In genomic region chr11:69884663-69885062, GRCm38 (mm10) we compare ENCODE assay signal across 21 mouse cellular contexts. TPM values are rescaled to one million over a fixed set of nuclear protein-coding genes. Genes with fewer than 3 reads are reported as not detected.
A peak's percentile ranks its signal among the peaks of the same experiment; 100 is the strongest.
DNase-seq lines count a peak whose midpoint lies in the region; ATAC-seq and TF ChIP-seq lines count a peak whose summit lies in the region.
"Had no signal": no experiment of that assay in that cellular context is flagged by ENCODE, and none has a peak within 500 bp of the region (broad histone marks: within the 10 kb centered on the region; RNA-seq: fewer than 3 reads in every experiment).

No protein-coding gene starts in this region.

- peak overlapping the region; percentile 40; the same call in 1 of the 2 replicates for H3K9ac ChIP-seq in heart, embryonic 11.5 days (ENCODE audit: low read depth, low read length)
- H3K9ac ChIP-seq in kidney, embryonic 14.5 days (ENCODE audit: low read depth, low read length), result no peak overlapping the region
- no peak overlapping the region for H3K9ac ChIP-seq in lung, embryonic 16.5 days (ENCODE audit: low read length)
- H3K9ac ChIP-seq in stomach, embryonic 15.5 days, result no peak overlapping the region
- H3K9ac ChIP-seq: hindbrain, embryonic 14.5 days had no signal

- DNase-seq in heart, postnatal 4 days, result no peak
- DNase-seq in kidney, adult 2 months, result peak; percentile 58
- DNase-seq in lung, postnatal 36 days, result no peak
- no peak for DNase-seq in right cerebral cortex, postnatal 36 days (ENCODE audit: low spot score in 2 of 2)
- DNase-seq: adrenal gland, adult 2 months; cerebellum, adult 2 months; right cerebral cortex, postnatal 14 days had no signal

- TF ChIP-seq POLR2A in kidney, adult 2 months (IDR thresholded peaks at IDR 0.05; ENCODE audit: low read depth, low read length), result no peak

- ATAC-seq in heart, embryonic 11.5 days (replicated peaks; ENCODE audit: insufficient number of reproducible peaks, low FRiP score, low TSS enrichment), result no peak
- ATAC-seq in kidney, embryonic 14.5 days (ENCODE audit: low FRiP score, low TSS enrichment), result no peak
- no peak for ATAC-seq in lung, embryonic 16.5 days (ENCODE audit: low read depth)
- ATAC-seq in stomach, embryonic 15.5 days (ENCODE audit: insufficient read depth, low FRiP score, low read depth), result no peak
- ATAC-seq: forebrain, embryonic 16.5 days had no signal

- no peak for TF ChIP-seq CTCF in kidney, adult 2 months (conservative IDR thresholded peaks at IDR 0.05; ENCODE audit: insufficient read depth, insufficient read length, low read depth, low read length)

- no peak overlapping the region for H3K4me3 ChIP-seq in heart, embryonic 11.5 days (ENCODE audit: low read depth, low read length)
- peak overlapping the region; percentile 21; the same call in 1 of the 2 replicates for H3K4me3 ChIP-seq in kidney, adult 2 months (ENCODE audit: insufficient read depth, low read depth, low read length)
- no peak overlapping the region for H3K4me3 ChIP-seq in kidney, embryonic 14.5 days (ENCODE audit: low read length)
- H3K4me3 ChIP-seq in lung, embryonic 16.5 days (ENCODE audit: low read length), result no peak overlapping the region
- H3K4me3 ChIP-seq in stomach, embryonic 15.5 days (replicated peaks), result no peak overlapping the region
- H3K4me3 ChIP-seq: left cerebral cortex, adult 2 months; megakaryocyte, embryonic 14.5 days had no signal

- 77% methylated on average over 8 of the region's 8 CpGs for WGBS in heart, embryonic 11.5 days (ENCODE audit: insufficient replicate concordance)
- 54% methylated on average over 8 of the region's 8 CpGs for WGBS in kidney, adult 2 months
- 71% methylated on average over 8 of the region's 8 CpGs for WGBS in kidney, embryonic 14.5 days
- 64% methylated on average over 8 of the region's 8 CpGs for WGBS in lung, embryonic 16.5 days
- WGBS in stomach, embryonic 15.5 days, result 74% methylated on average over 8 of the region's 8 CpGs

- H3K27me3 ChIP-seq in heart, embryonic 11.5 days (ENCODE audit: control insufficient read depth, insufficient read depth, low read length), result no peaks in the 10 kb centered on the region
- no peaks in the 10 kb centered on the region for H3K27me3 ChIP-seq in kidney, adult 2 months (replicated peaks; ENCODE audit: control insufficient read depth, insufficient read depth, low read length)
- H3K27me3 ChIP-seq in kidney, embryonic 14.5 days (ENCODE audit: control insufficient read depth, insufficient read depth, low read length), result no peaks in the 10 kb centered on the region
- H3K27me3 ChIP-seq in lung, embryonic 16.5 days (ENCODE audit: control insufficient read depth, insufficient read depth, low read depth, low read length), result no peaks in the 10 kb centered on the region
- H3K27me3 ChIP-seq in stomach, embryonic 15.5 days (replicated peaks), result no peaks in the 10 kb centered on the region
- H3K27me3 ChIP-seq: megakaryocyte, embryonic 14.5 days had no signal

- peaks cover 30% of the 10 kb centered on the region for H3K4me1 ChIP-seq in heart, embryonic 11.5 days (ENCODE audit: control insufficient read depth, insufficient read depth, low read length)
- H3K4me1 ChIP-seq in kidney, adult 2 months (ENCODE audit: control insufficient read depth, insufficient read depth, low read length), result peaks cover 9% of the 10 kb centered on the region; the same call in 1 of the 2 replicates
- peaks cover 14% of the 10 kb centered on the region for H3K4me1 ChIP-seq in kidney, embryonic 14.5 days (ENCODE audit: control insufficient read depth, insufficient read depth, low read length)
- H3K4me1 ChIP-seq in lung, embryonic 16.5 days (replicated peaks; ENCODE audit: control insufficient read depth, insufficient read depth, low read length), result peaks cover 15% of the 10 kb centered on the region
- H3K4me1 ChIP-seq in stomach, embryonic 15.5 days, result peaks cover 13% of the 10 kb centered on the region

- peak overlapping the region; percentile 27; the same call in 1 of the 2 replicates for H3K4me2 ChIP-seq in heart, embryonic 11.5 days
- H3K4me2 ChIP-seq in kidney, embryonic 14.5 days (replicated peaks; ENCODE audit: low read depth, low read length), result no peak overlapping the region; the same call in 1 of the 2 replicates
- peak overlapping the region; percentile 25 for H3K4me2 ChIP-seq in lung, embryonic 16.5 days (ENCODE audit: low read depth, low read length)
- H3K4me2 ChIP-seq in stomach, embryonic 15.5 days, result no peak overlapping the region
- H3K4me2 ChIP-seq: hindbrain, embryonic 14.5 days had no signal

- no peaks in the 10 kb centered on the region for H3K36me3 ChIP-seq in heart, embryonic 11.5 days (ENCODE audit: control insufficient read depth, insufficient read depth, low read length)
- no peaks in the 10 kb centered on the region for H3K36me3 ChIP-seq in kidney, adult 2 months (ENCODE audit: control insufficient read depth, insufficient read depth, low read length)
- H3K36me3 ChIP-seq in kidney, embryonic 14.5 days (ENCODE audit: control insufficient read depth, insufficient read depth, low read length), result no peaks in the 10 kb centered on the region
- no peaks in the 10 kb centered on the region for H3K36me3 ChIP-seq in lung, embryonic 16.5 days (ENCODE audit: control insufficient read depth, insufficient read depth, low read length)
- H3K36me3 ChIP-seq in stomach, embryonic 15.5 days, result no peaks in the 10 kb centered on the region

- no peaks in the 10 kb centered on the region for H3K9me3 ChIP-seq in heart, embryonic 11.5 days (replicated peaks; ENCODE audit: control insufficient read depth, low read length)
- no peaks in the 10 kb centered on the region for H3K9me3 ChIP-seq in kidney, embryonic 14.5 days (ENCODE audit: control insufficient read depth, low read length)
- no peaks in the 10 kb centered on the region for H3K9me3 ChIP-seq in lung, embryonic 16.5 days (ENCODE audit: control insufficient read depth, low read length)
- no peaks in the 10 kb centered on the region for H3K9me3 ChIP-seq in stomach, embryonic 15.5 days
- H3K9me3 ChIP-seq: megakaryocyte, embryonic 14.5 days had no signal

- peak overlapping the region; percentile 35; the same call in 1 of the 2 replicates for H3K27ac ChIP-seq in heart, embryonic 11.5 days (ENCODE audit: low read depth, low read length)
- peak overlapping the region; percentile 48 for H3K27ac ChIP-seq in kidney, adult 2 months (ENCODE audit: insufficient read depth, low read depth, low read length)
- H3K27ac ChIP-seq in kidney, embryonic 14.5 days (ENCODE audit: low read depth, low read length), result no peak overlapping the region
- H3K27ac ChIP-seq in lung, embryonic 16.5 days (ENCODE audit: low read length), result peak overlapping the region; percentile 66
- H3K27ac ChIP-seq in stomach, embryonic 15.5 days, result peak overlapping the region; percentile 46; the same call in 1 of the 2 replicates
- H3K27ac ChIP-seq: hindbrain, embryonic 14.5 days; left cerebral cortex, adult 2 months had no signal

RNA-seq across cellular contexts. Expression of gene Kctd11, which starts 3.5 kb away (rescaled TPM):
- 3.3 and 3.8 TPM in 2 replicates for polyA plus RNA-seq in heart, embryonic 11.5 days (2014; fragmentation: Nextera tagmentation; extraction: Ambion mirVana)
- 1 to 10 TPM; 3.3 TPM for total RNA-seq in heart, postnatal 4 days (2021)
- 4.8 TPM in 2 replicates for polyA plus RNA-seq in kidney, adult 2 months (2012; rRNA removed)
- 3.8 and 6.4 TPM in 2 replicates for polyA plus RNA-seq in kidney, embryonic 14.5 days (2014; fragmentation: Nextera tagmentation; extraction: Ambion mirVana)
- polyA plus RNA-seq in lung, embryonic 16.5 days (2015; fragmentation: Nextera tagmentation; extraction: Ambion mirVana), result 10.9 and 11.4 TPM in 2 replicates
- 7.8 and 9.2 TPM in 2 replicates for polyA plus RNA-seq in stomach, embryonic 15.5 days (2015; fragmentation: Nextera tagmentation; extraction: Ambion mirVana)

RNA-seq across cellular contexts. Expression of gene Tmem95, which starts 6.8 kb away (rescaled TPM):
- polyA plus RNA-seq in heart, embryonic 11.5 days (2014; fragmentation: Nextera tagmentation; extraction: Ambion mirVana), result not detected in 2 replicates
- not detected for total RNA-seq in heart, postnatal 4 days (2021)
- not detected in 2 replicates for polyA plus RNA-seq in kidney, adult 2 months (2012; rRNA removed)
- polyA plus RNA-seq in kidney, embryonic 14.5 days (2014; fragmentation: Nextera tagmentation; extraction: Ambion mirVana), result not detected in 2 replicates
- polyA plus RNA-seq in lung, embryonic 16.5 days (2015; fragmentation: Nextera tagmentation; extraction: Ambion mirVana), result not detected in 2 replicates
- polyA plus RNA-seq in stomach, embryonic 15.5 days (2015; fragmentation: Nextera tagmentation; extraction: Ambion mirVana), result not detected in 2 replicates
- total RNA-seq: adrenal gland, adult 2 months; ES-E14; gastrocnemius, adult 8-10 months; left cerebral cortex, adult 2 months had no signal
- polyA plus RNA-seq: adrenal gland, adult 2 months; brain, embryonic 14.5 days; C2C12; cerebellum, adult 2 months; forebrain, embryonic 16.5 days; hindbrain, embryonic 14.5 days; limb, embryonic 14.5 days; thymus, postnatal 0 days had no signal

RNA-seq across cellular contexts. Expression of gene Acap1, which starts 10.7 kb away (rescaled TPM):
- polyA plus RNA-seq in heart, embryonic 11.5 days (2014; fragmentation: Nextera tagmentation; extraction: Ambion mirVana), result 7.2 and 8.1 TPM in 2 replicates
- total RNA-seq in heart, postnatal 4 days (2021), result 1 to 10 TPM; 2.8 to 3.2 TPM
- 1.7 and 6.1 TPM in 2 replicates for polyA plus RNA-seq in kidney, adult 2 months (2012; rRNA removed)
- polyA plus RNA-seq in kidney, embryonic 14.5 days (2014; fragmentation: Nextera tagmentation; extraction: Ambion mirVana), result 0.20 and 0.28 TPM in 2 replicates
- polyA plus RNA-seq in lung, embryonic 16.5 days (2015; fragmentation: Nextera tagmentation; extraction: Ambion mirVana), result 2.1 and 3.8 TPM in 2 replicates
- polyA plus RNA-seq in stomach, embryonic 15.5 days (2015; fragmentation: Nextera tagmentation; extraction: Ambion mirVana), result 5.0 and 6.1 TPM in 2 replicates
- total RNA-seq: left cerebral cortex, adult 2 months had no signal

RNA-seq across cellular contexts. Expression of gene 2810408A11Rik, which starts 16.1 kb away (rescaled TPM):
- 5.3 and 5.8 TPM in 2 replicates for polyA plus RNA-seq in heart, embryonic 11.5 days (2014; fragmentation: Nextera tagmentation; extraction: Ambion mirVana)
- 1 to 10 TPM; 5.2 to 6.2 TPM for total RNA-seq in heart, postnatal 4 days (2021)
- polyA plus RNA-seq in kidney, adult 2 months (2012; rRNA removed), result 0.94 and 0.99 TPM in 2 replicates
- 12.4 and 15.1 TPM in 2 replicates for polyA plus RNA-seq in kidney, embryonic 14.5 days (2014; fragmentation: Nextera tagmentation; extraction: Ambion mirVana)
- 7.9 and 8.6 TPM in 2 replicates for polyA plus RNA-seq in lung, embryonic 16.5 days (2015; fragmentation: Nextera tagmentation; extraction: Ambion mirVana)
- 7.5 and 10.4 TPM in 2 replicates for polyA plus RNA-seq in stomach, embryonic 15.5 days (2015; fragmentation: Nextera tagmentation; extraction: Ambion mirVana)

RNA-seq across cellular contexts. Expression of gene Neurl4, which starts 16.2 kb away (rescaled TPM):
- polyA plus RNA-seq in heart, embryonic 11.5 days (2014; fragmentation: Nextera tagmentation; extraction: Ambion mirVana), result 9.3 and 10.8 TPM in 2 replicates
- 10 to 100 TPM; 45.8 to 48.5 TPM for total RNA-seq in heart, postnatal 4 days (2021)
- polyA plus RNA-seq in kidney, adult 2 months (2012; rRNA removed), result 72.0 and 80.1 TPM in 2 replicates
- polyA plus RNA-seq in kidney, embryonic 14.5 days (2014; fragmentation: Nextera tagmentation; extraction: Ambion mirVana), result 13.0 and 16.3 TPM in 2 replicates
- 5.7 and 6.4 TPM in 2 replicates for polyA plus RNA-seq in lung, embryonic 16.5 days (2015; fragmentation: Nextera tagmentation; extraction: Ambion mirVana)
- 7.2 and 8.0 TPM in 2 replicates for polyA plus RNA-seq in stomach, embryonic 15.5 days (2015; fragmentation: Nextera tagmentation; extraction: Ambion mirVana)

Comparison
In these comparisons a context has a peak if more than half of its experiments do, and no peak if none do; other contexts are left out.
1. H3K4me2 ChIP-seq: peak in heart, embryonic 11.5 days (single experiment) and lung, embryonic 16.5 days (single experiment); none in kidney, embryonic 14.5 days (single experiment) and stomach, embryonic 15.5 days (single experiment).